Mouse (Mus musculus): Measurements from ENCODE around the gene Plscr4.

Plscr4 gene

GRCm38 (mm10) chr9:92457261-92458058 lies at the start of gene Plscr4:
Plscr4 (plus strand) TSS chr9:92457373.
- WGBS: 7% methylated on average over 43 of the region's 43 CpGs

DNA sequence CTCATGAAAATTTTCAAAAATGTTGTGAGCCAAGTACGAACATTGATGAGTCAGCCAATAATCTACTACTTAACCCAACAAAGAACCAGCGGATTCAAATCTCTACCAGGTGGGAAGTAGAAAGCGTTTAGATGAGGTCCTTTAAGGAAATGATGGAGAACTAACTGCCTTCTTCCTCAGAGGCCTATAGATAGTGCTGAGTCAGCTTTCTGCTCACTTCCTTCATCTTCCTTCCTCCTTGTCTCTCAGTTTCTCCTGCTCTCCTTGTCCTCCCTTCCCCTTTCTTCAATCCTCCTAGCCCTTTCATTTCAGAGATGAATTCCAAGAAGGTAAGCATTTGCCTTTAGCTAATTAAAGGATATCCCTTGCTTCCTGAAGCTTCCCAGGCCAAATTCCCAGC lies 46.9 kb upstream of the Plscr4 start:
- WGBS: 90% methylated on average over 3 of the region's 3 CpGs

GRCm38 (mm10) chr9:92412045-92412444 lies 45.1 kb upstream of the Plscr4 start:
- 37% methylated on average over 2 of the region's 2 CpGs for WGBS

DNA sequence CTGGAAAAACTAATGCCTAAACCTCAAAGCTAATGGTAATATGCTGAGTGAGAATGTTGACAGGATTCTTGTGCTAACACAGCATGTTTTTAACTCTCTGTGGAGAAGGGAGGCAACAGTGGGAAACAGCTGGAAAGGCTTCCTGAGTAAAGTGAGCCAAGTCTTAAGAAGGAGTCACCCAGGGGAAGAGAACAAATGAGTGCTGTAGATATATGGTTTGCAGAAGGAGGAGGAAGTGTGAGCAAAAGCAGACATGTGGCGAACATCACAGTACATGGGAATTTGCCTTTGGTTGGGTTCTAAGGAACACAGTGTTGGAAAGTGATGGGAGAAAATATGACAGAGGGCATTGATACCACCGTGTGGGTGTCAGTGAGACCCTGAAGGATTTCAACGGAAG lies 43.5 kb upstream of the Plscr4 start:
- WGBS: 81% methylated on average over 3 of the region's 3 CpGs

DNA sequence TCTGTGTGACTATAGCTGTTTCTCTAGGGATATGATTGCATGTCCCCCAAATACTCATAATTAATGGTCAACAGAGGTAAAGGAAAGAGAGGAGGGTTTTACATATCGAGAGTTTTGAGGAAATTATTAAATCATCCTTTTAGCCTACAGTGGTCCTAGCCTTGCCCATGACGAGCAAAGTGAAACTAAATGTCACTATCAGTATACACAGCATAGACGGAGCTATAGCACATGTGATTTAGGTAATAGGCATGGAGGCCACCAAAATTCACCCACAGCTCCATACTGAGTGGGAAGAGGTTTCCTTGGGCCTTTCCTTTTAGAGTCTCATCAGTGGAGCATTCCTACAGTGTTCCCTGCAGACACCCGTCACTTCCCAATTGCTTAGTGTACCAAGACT lies 15.7 kb upstream of the Plscr4 start:
- 88% methylated on average over 4 of the region's 4 CpGs for WGBS

GRCm38 (mm10) chr9:92456605-92457004 lies 568 bp upstream of the Plscr4 start:
- WGBS: 96% methylated on average over 3 of the region's 3 CpGs

- WGBS: 3% methylated on average over 5 of the region's 5 CpGs
Measured at GRCm38 (mm10) chr9:92458059-92458402, 858 bp downstream of the Plscr4 start.

GRCm38 (mm10) chr9:92458418-92458817 lies 1.2 kb downstream of the Plscr4 start:
- WGBS: 93% methylated on average over 2 of the region's 2 CpGs

DNA sequence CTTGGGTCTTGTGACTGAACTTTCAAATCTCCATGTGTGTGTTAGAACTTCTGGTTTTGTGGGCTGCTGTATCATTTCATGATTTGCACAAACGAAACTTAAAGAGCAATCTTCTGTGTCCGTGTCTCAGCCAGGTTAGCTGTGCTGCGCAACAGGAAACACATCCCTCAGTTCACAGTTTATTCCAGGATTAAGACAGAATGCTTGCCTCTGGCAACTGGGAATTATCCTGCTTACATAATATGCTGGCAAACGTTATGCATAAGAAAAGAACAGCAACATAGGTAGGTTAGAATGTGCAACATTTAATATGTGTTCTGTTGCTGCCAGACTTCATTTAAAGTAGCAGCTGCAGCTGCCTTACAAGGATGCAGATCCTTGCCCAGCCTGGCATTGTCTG lies 10.6 kb downstream of the Plscr4 start:
- 47% methylated on average over 4 of the region's 4 CpGs for WGBS

GRCm38 (mm10) chr9:92472256-92472855 lies 15.2 kb downstream of the Plscr4 start:
- 87% methylated on average over 5 of the region's 5 CpGs for WGBS

DNA sequence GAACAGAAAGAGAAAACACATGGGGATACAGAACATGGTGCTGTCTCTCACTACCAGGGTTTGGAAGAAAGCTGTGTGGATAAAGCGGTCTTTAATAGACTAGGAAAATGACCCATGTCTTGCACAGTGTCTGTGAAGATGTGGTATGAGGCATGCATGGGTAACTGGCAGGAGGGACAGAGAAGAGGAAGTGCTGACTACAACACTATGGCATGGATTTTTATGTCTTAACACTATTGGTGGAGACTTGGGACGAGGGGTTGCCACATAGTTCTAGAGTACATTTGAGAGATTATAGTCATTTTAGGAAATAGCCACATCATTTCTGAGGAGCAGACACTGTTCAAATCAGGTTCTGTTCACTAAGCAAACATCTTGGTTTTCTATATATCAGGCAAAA lies 16.0 kb downstream of the Plscr4 start:
- 93% methylated on average over 2 of the region's 2 CpGs for WGBS

GRCm38 (mm10) chr9:92474244-92474643 lies 17.1 kb downstream of the Plscr4 start:
- WGBS: 93% methylated on average over 1 of the region's 1 CpGs

GRCm38 (mm10) chr9:92481663-92482062 lies 24.5 kb downstream of the Plscr4 start:
- WGBS: 83% methylated on average over 2 of the region's 2 CpGs

DNA sequence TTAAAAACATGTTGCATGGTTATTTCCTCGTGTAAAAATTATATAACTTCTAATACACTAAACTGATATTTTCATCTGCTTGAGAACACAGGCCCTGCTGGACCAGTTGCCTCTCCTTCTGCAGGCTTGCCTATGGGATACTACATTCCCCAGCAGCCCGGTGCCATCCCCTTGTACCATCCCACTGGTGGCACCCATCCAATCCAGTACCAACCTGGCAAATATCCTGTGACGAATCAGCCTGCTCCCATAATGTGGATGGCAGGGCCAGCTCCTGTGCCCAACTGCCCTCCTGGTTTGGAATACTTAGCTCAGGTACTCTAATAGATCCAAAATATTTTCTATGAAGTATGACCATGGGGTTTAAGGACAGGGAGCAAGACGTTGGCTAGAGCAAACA lies 25.4 kb downstream of the Plscr4 start:
- WGBS: 89% methylated on average over 4 of the region's 4 CpGs

GRCm38 (mm10) chr9:92484710-92485267 lies 27.6 kb downstream of the Plscr4 start:
- whole genome bisulfite sequencing: 83% methylated on average over 7 of the region's 7 CpGs

DNA sequence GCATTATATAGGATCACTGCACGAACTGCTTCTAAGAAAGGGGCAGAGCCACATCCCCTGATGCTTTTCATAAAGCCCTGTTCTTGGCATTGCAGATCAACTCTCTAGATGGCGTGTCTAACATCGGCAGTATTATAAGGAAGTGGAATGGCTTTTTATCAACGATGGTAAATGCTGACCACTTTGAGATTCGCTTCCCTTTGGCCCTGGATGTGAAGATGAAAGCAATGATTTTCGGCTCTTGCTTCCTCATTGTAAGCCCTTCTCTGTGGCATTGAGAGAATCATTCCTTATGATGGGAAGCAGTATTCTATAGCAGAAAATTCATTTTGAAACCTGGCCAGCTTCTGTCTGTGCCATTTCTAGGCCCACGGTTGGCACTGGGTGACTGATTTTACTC lies 32.7 kb downstream of the Plscr4 start:
- WGBS: 77% methylated on average over 7 of the region's 7 CpGs

- 90% methylated on average over 3 of the region's 3 CpGs for WGBS
Measured at GRCm38 (mm10) chr9:92490319-92490718, 33.1 kb downstream of the Plscr4 start.

DNA sequence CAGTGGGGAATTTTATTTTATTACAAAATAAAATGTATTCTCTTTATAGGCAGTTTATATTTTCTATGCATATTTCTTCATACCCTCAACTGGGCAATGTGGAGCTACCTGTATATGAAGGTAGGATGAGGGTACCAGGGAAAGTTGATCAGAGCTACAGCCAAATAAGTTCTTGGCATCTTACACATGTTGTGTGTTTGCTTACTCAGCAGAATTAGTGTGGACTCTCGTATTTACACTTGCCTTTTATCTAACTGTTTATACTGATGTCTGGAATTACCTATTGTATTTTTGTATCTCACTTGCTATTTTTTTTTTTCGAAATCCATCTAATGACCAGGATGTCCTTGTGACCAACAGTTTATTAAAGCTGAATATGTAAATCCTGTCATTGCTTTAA lies 34.1 kb downstream of the Plscr4 start:
- 90% methylated on average over 2 of the region's 2 CpGs for WGBS

DNA sequence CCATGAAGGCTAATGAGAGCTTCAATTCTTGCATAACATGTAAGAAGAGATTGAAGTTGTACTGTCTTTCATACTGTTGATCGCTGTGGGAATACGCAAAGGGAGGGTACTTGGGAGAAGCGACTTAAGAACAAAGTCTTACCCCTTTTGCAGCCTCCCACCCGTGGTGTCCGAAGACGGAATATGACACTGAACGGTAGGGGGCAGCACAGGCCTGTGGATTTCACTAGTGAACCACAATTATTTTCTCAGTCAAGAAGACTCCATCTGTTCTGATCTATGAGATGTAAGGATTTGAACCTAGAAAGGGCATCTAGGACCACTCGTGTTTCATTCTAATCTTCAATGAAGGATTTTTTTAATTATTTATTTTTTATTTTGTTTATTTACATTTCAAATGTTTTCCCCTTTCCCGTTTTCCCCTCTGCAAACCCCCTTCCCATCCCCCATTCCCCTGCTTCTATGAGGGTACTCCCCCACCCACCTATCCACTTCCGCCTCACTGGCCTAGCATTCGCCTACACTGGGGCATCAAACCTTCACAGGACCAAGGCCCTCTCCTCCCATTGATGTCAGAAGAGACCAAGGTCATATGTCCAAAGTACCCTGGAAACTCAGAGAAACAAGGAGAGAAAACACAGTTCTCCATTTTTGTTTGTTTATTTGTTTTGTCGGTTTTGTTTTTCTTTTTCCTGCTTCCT lies 42.7 kb downstream of the Plscr4 start:
- WGBS: 36% methylated on average over 12 of the region's 12 CpGs

DNA sequence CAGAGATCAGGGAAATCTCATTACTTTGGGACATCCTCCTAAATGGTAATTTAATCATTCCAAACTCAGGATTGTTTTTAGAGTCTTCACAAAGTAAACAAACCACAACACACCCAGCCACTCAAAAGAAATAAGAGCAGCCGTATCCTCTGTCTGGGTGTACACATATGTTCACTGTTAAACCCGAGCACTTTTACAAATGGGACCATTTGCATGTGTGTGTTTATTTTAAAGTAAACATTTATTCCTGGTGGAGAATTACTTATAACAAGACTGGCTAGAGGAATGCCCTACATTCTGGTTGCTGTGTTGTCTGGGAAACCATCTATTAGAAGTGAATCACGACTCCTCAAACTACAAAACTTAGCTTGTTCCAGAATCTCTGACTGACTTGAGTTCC lies 47.1 kb downstream of the Plscr4 start:
- WGBS: 59% methylated on average over 3 of the region's 3 CpGs

- 70% methylated on average over 1 of the region's 1 CpGs for WGBS
Measured at GRCm38 (mm10) chr9:92504889-92505288, 47.7 kb downstream of the Plscr4 start.

DNA sequence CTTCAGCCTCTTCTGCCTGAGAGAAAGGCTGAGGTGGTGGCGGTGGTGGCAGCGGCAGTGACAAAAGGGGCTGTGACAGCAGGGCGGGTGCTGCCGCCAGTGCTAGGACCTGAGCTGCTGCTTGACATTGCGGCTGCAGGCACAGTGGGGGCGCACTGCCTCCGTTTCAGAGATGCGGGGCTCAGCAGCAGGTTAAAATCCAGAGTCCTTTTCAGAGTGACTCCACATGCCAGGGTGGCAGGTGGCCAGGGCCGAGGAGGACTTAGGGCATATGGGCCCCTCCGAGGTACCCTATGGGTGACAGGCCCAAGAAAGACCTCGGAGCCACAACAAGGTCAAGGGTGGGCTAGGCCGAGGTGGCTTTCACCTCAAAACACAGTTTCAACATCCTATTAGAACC lies 59.9 kb downstream of the Plscr4 start:
- WGBS: 97% methylated on average over 12 of the region's 12 CpGs

DNA sequence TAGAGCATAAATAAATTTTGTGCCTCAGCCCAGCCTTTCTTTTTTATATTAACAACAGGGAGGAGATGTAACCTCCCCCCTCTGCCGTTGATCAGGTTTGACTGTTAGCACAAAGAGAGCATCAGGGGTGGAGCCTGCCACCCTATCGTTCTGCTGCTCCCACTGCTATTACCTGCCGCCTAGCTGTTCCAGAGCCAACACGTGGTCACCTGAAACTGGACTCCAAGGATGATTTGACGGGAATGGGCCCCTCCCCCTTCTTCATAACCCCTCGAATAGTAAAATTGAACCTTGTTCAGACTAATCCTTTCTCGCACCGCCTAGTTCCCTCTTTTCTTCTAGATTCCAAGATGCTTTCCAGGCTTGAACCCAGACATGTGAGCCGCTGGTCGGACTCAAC lies 63.6 kb downstream of the Plscr4 start:
- whole genome bisulfite sequencing: 88% methylated on average over 10 of the region's 10 CpGs

Measured in cerebral cortex, adult 2 months (tissue).